In the genomic region with DNA sequence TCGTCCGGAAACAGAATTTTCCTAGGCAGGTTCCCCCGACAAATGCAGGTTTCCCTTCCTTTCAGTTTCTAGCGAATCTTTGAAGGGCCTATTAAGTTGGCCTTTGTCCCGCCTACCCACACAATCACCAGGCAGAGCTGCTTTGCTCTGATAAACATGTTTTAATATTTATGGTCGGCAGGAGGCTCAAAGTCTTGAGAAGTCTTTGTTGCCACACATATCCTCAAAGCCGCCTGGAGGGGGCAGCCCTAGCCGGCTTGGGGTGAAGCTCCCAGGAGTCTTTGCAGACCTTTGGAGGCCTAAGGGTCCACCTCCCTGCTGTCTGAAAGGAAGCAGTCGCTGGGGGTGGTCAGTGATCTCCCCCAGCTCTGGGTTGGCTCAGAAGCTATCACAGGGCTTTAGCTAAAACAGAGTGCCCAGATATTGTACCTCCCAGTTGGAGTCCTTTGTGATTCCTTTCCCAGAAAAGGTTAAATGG, we compare ENCODE assay signal across 8 mouse cellular contexts. TPM values are rescaled to one million over a fixed set of nuclear protein-coding genes. Genes with fewer than 3 reads are reported as not detected.
DNase-seq lines count a peak whose midpoint lies in the region; ATAC-seq lines count a peak whose summit lies in the region.

No protein-coding gene starts in this region.

- H3K9me3 ChIP-seq in forebrain, embryonic 16.5 days (ENCODE audit: control insufficient read depth, low read length), result no peaks in the 10 kb centered on the region
- no peaks in the 10 kb centered on the region for H3K9me3 ChIP-seq in hindbrain, embryonic 11.5 days (ENCODE audit: control insufficient read depth, low read length)

- ATAC-seq in forebrain, embryonic 16.5 days, result peak; percentile 53
- ATAC-seq in hindbrain, embryonic 11.5 days (ENCODE audit: low FRiP score), result peak; percentile 49

- peak overlapping the region; percentile 91 for H3K4me2 ChIP-seq in forebrain, embryonic 16.5 days (ENCODE audit: low read length)
- H3K4me2 ChIP-seq in hindbrain, embryonic 11.5 days (replicated peaks; ENCODE audit: low read depth, low read length), result peak overlapping the region; percentile 93

- H3K9ac ChIP-seq in forebrain, embryonic 16.5 days (replicated peaks; ENCODE audit: low read depth, low read length), result peak overlapping the region; percentile 72
- peak overlapping the region; percentile 51 for H3K9ac ChIP-seq in hindbrain, embryonic 11.5 days (ENCODE audit: low read depth, low read length)

- H3K4me3 ChIP-seq in forebrain, embryonic 16.5 days (replicated peaks; ENCODE audit: low read length), result peak overlapping the region; percentile 62
- H3K4me3 ChIP-seq in hindbrain, embryonic 11.5 days (ENCODE audit: low read depth, low read length), result peak overlapping the region; percentile 88

- peak overlapping the region; percentile 85 for H3K27ac ChIP-seq in forebrain, embryonic 16.5 days (ENCODE audit: low read length)
- H3K27ac ChIP-seq in hindbrain, embryonic 11.5 days (ENCODE audit: low read depth, low read length), result peak overlapping the region; percentile 86

- no peaks in the 10 kb centered on the region; the same call in 1 of the 2 replicates for H3K27me3 ChIP-seq in forebrain, embryonic 16.5 days (replicated peaks; ENCODE audit: control insufficient read depth, insufficient read depth, low read length)
- H3K27me3 ChIP-seq in hindbrain, embryonic 11.5 days (ENCODE audit: control insufficient read depth, insufficient read depth, low read length), result no peaks in the 10 kb centered on the region

- peak; percentile 85 for DNase-seq in Muller cell, postnatal 12 days (ENCODE audit: inconsistent ontology term)
- DNase-seq in cerebellum, adult 18-20 months, result peak; percentile 55 to 62
- peak; percentile 81 for DNase-seq in hindbrain, embryonic 11.5 days (ENCODE audit: low spot score)
- DNase-seq in layer of hippocampus, postnatal 36 days, result peak; percentile 43 to 46
- DNase-seq in lung, postnatal 36 days, result peak; percentile 92
- DNase-seq in retina, embryonic 14.5 days (ENCODE audit: low spot score), result peak; percentile 88
- peak; percentile 81 for DNase-seq in urinary bladder, postnatal 14 days (ENCODE audit: low spot score)

- H3K36me3 ChIP-seq in forebrain, embryonic 16.5 days (ENCODE audit: control insufficient read depth, insufficient read depth), result no peaks in the 10 kb centered on the region
- no peaks in the 10 kb centered on the region for H3K36me3 ChIP-seq in hindbrain, embryonic 11.5 days (ENCODE audit: control insufficient read depth, insufficient read depth, low read length)

- H3K4me1 ChIP-seq in forebrain, embryonic 16.5 days (replicated peaks; ENCODE audit: control insufficient read depth, insufficient read depth, low read length), result peaks cover 22% of the 10 kb centered on the region
- peaks cover 5% of the 10 kb centered on the region for H3K4me1 ChIP-seq in hindbrain, embryonic 11.5 days (replicated peaks; ENCODE audit: control insufficient read depth, insufficient read depth, low read length)

- WGBS in forebrain, embryonic 16.5 days, result 0% methylated on average over 9 of the region's 9 CpGs
- WGBS in hindbrain, embryonic 11.5 days, result 2% methylated on average over 9 of the region's 9 CpGs

RNA-seq across cellular contexts. Expression of a gene that starts 0.6 kb away (rescaled TPM):
- polyA plus RNA-seq in forebrain, embryonic 16.5 days (2015; fragmentation: Nextera tagmentation; extraction: Ambion mirVana), result 133 and 155 TPM in 2 replicates
- 114 and 118 TPM in 2 replicates for polyA plus RNA-seq in hindbrain, embryonic 11.5 days (2014; fragmentation: Nextera tagmentation; extraction: Ambion mirVana)
- 10 to 100 TPM; 37.1 to 39.9 TPM for total RNA-seq in layer of hippocampus, postnatal 36 days (2021)

RNA-seq across cellular contexts. Expression of a gene that starts 13.8 kb away (rescaled TPM):
- 0.30 TPM in 1 of 2 replicates, not detected in the other for polyA plus RNA-seq in forebrain, embryonic 16.5 days (2015; fragmentation: Nextera tagmentation; extraction: Ambion mirVana)
- polyA plus RNA-seq in hindbrain, embryonic 11.5 days (2014; fragmentation: Nextera tagmentation; extraction: Ambion mirVana), result 0.17 TPM in 1 of 2 replicates, not detected in the other
- not detected for total RNA-seq in layer of hippocampus, postnatal 36 days (2021)

RNA-seq across cellular contexts. Expression of a gene that starts 17.5 kb away (rescaled TPM):
- 57.2 and 60.8 TPM in 2 replicates for polyA plus RNA-seq in forebrain, embryonic 16.5 days (2015; fragmentation: Nextera tagmentation; extraction: Ambion mirVana)
- polyA plus RNA-seq in hindbrain, embryonic 11.5 days (2014; fragmentation: Nextera tagmentation; extraction: Ambion mirVana), result 38.3 and 40.5 TPM in 2 replicates
- 10 to 100 TPM; 28.1 to 28.5 TPM for total RNA-seq in layer of hippocampus, postnatal 36 days (2021)

RNA-seq across cellular contexts. Expression of a gene that starts 30.2 kb away (rescaled TPM):
- polyA plus RNA-seq in forebrain, embryonic 16.5 days (2015; fragmentation: Nextera tagmentation; extraction: Ambion mirVana), result 0.17 TPM in 1 of 2 replicates, not detected in the other
- polyA plus RNA-seq in hindbrain, embryonic 11.5 days (2014; fragmentation: Nextera tagmentation; extraction: Ambion mirVana), result not detected in 2 replicates
- not detected for total RNA-seq in layer of hippocampus, postnatal 36 days (2021)

RNA-seq across cellular contexts. Expression of a gene that starts 30.3 kb away (rescaled TPM):
- 108 and 110 TPM in 2 replicates for polyA plus RNA-seq in forebrain, embryonic 16.5 days (2015; fragmentation: Nextera tagmentation; extraction: Ambion mirVana)
- 72.9 and 75.7 TPM in 2 replicates for polyA plus RNA-seq in hindbrain, embryonic 11.5 days (2014; fragmentation: Nextera tagmentation; extraction: Ambion mirVana)
- 100 to 1,000 TPM; 106 to 110 TPM for total RNA-seq in layer of hippocampus, postnatal 36 days (2021)

Comparison
In these comparisons a context has a peak if more than half of its experiments do, and no peak if none do; other contexts are left out.
1. Peak in every context shown above with its lines: DNase-seq, ATAC-seq, H3K4me3 ChIP-seq and H3K27ac ChIP-seq.